Mouse (Mus musculus) left cerebral cortex, adult 9 months (tissue): ENCODE results near the gene Hadhb.
"Not testable (repeated sequence)": the region's sequence is repeated elsewhere in the genome, so short reads cannot be mapped to it uniquely, and the experiment has no call there.

Source experiments
- DNase-seq, 2 experiments: peaks; one replicate each; pipeline ENCODE4 v3.0.0; 2022; ENCODE audit warnings: low spot score in 2 of 2

Hadhb gene

DNA sequence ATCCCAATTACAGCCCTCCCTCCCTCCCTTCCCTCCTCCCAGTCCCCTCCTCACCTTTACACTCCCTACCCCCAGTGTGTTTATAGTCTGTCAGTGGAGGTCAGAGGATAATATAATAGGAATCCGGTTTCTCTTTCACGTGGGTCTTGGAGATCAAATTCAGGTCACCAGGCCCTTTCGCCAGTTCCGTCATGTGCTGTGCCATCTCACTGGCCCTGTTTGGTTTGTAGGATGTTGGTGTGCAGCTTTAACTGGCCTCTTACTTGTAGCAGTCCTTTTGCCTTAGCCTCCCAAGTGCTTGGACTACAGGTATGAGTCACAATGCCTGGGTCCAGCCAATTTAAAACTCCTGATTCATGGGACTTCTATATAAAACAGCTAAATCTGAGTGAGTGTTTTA is 20.8 kb downstream of the Hadhb start:
- DNase-seq: no peak

DNA sequence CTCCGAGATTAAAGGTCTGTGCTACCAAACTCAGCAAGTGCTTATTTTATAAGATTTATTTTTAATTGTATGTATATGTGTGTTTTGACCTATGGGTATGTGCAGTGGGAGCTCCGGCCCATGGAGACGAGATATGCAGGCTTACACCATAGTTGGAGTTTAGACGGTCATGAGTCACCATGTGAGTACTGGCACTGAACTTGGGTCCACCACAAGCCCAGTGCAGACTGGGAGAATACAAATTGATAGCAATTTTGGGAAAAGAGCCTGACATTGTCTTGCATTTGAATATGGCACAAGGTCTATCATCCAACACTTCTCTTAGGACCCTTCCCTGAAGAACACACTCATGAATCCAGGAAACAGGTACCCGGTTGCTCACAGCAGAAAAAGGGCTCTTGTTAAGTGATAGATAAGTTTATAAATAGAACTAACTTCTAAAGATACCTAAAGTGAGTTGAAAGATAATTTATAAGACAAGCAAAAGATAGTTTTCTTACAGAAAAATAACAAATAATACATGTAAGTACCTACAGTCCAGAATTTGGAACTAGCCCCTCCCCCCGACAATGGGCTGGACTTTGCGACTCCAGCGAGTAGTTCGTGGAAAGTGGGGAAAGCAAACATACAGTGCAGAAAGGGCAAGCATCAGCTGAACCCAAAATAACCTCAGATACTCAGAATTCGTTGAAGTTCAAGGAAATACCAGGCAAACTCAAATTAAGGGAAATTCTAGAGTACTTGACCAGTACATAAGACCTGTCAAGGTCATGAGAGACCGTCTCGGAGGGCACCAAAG is 32.8 kb downstream of the Hadhb start:
- DNase-seq: no peak

DNA sequence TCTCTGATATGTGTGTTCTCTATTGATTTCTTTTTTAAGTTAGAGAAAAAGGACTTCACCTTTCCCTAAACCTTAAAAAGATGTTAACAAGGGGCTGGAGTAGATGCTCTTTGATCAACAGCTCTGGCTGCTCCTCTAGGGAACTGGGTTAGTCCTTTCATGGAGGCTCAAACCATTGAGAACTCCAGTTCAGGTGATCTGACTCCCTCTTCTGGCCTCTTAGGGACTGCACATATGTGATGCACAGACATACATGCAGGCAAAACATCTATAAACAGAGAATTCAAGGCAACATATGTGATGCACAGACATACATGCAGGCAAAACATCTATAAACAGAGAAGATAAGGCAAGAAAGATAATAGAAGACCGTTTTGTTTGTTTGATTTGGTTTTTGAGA is 37.4 kb downstream of the Hadhb start:
- DNase-seq: no peak

DNA sequence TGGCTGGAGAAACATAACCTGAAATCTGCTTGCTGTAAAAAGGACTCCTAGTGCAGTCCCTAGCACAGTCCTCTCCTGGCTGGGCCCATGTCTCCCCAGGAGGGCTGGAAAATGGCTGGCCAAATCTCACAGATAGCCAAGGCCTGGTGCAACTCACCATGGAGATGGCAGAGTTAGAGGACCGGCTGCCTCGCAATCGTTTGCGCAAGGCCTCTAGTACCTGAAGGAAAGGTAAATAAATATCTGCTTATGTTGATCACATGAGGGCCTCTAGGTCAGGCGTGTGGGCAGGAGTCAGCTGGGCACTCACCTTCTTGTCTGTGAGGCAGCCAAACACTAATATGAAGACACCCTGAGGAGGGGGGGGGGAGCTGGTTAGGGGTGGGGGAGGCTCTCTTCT is 40.3 kb downstream of the Hadhb start:
- DNase-seq: no peak

DNA sequence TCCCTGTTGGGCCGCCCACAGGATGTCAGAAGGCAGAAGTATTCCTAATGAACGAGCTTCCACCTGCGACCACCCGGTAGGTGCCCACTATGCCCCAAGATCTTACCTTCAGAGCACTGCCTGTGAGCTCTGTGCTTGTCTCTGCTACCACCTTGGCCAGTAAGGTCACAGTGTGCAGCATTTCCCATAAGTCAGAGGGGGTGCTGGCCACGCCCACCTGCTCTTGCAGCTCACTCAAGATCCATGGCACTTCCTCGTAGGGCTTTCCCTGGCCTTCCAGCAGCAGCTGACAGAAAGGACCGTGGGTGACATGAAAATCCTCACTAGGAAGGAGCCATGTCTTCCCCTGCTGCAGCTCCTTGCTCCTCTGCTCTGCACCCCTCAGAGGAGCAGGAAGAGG is 43.2 kb downstream of the Hadhb start:
- DNase-seq: no peak

DNA sequence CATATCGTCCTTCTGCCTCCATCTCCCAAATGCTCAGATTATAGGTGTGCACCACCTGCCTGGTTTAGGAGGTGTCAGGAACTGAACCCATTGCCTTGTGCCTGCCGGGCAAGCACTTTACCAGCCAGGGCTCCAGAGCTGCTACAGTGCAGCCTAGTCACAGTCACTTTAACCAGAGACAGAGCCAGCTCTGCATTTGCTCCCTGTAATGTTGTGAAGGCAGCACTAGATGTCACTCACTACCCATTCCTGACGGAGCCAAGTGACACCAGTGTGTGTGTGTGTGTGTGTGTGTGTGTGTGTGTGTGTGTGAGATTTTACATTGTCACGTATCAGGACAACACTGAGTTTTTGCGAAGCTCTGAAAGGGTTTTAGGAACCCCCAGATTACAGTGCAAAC is 46.5 kb downstream of the Hadhb start:
- peak in 1 of 2 experiments; percentile 34 for DNase-seq

DNA sequence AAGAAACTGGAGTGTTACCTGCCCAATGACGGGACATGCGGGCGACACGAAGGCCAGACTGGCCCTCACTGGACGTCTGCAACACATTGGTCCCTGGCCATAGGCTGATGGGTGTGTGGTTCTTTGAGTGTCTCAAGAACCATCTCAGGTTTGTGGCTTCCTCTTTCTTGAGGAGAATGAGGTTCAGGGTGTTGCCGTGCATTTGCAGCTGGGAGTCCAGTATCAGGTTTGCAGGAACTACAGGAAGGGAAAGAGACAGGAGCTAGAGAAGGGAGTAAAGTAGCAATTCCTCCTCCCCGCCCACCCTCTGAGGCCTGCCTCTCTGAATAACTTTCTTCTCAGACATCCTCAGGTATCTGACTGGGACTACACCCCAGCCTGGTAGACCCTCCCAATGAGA is 47.2 kb downstream of the Hadhb start:
- DNase-seq: no peak

DNA sequence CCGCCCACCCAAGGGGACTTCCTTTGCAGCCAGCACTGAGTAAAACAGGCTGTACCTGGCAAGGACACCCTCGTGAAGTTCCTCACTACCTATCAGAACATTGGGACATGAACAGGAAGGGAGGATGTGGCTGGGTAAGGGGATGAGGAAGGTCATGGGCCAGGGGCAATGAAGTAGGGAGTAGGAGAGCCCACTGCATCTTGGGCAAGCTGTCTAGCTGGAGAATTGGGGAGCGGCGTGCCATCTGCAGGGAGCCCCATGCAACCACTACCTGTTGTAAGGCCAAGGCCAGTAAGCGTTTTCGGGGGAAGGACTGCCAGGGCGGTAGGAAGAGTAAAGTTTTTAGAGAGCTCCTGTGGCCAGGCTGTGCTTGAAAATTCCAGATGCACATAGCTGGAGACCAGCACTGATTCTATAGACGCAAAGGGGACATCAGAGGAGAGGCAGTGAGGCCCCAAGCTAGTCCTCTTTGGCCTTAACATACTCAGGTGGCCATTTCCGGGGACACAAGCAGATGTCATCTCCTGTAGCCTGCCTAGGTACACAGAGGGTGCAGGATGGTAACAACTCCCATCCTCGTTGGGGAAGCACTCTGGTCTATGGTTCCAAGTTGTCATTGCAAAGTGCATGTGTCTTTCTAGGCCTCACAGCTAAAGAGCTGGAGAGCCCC is 48.3 kb downstream of the Hadhb start:
- DNase-seq: no peak

DNA sequence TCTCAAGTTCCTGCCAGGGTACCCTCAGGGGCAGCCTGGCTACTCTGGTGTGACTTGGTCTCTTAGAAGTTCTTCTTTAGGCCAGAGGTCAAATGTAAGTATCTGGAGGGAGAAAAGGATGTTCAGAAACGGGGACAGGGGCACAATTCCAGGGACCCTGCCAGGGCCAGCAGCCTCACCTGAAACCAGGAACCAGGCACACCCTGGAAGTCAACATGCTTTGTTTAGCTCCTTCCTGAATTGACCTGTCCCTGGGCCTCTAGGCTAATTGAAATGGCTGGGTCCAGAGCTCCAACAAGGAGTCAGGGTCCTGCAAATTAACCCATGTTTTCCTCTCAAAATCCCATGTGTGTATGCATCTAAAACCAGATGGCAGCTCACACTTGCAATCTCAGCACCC is 49.4 kb downstream of the Hadhb start:
- DNase-seq: no peak

DNA sequence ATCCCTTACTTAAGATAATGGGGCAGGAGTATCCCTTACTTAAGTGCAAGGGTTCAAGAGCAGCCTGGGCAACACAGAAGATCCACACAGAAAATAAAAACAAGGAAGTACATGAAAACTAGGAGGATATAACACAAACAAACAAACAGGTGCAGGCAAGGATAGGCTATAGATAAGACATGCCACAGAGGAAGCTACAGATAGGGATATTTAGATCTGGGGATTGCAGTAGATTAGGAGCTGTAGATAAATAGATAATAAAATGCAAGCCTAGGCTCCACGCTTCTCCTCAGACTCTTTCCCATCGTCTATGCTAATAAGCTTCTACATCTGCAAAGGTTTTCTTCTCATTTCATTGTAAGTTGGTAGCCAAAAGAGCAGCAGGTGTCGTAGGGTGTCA is 50.0 kb downstream of the Hadhb start:
- DNase-seq: no peak

DNA sequence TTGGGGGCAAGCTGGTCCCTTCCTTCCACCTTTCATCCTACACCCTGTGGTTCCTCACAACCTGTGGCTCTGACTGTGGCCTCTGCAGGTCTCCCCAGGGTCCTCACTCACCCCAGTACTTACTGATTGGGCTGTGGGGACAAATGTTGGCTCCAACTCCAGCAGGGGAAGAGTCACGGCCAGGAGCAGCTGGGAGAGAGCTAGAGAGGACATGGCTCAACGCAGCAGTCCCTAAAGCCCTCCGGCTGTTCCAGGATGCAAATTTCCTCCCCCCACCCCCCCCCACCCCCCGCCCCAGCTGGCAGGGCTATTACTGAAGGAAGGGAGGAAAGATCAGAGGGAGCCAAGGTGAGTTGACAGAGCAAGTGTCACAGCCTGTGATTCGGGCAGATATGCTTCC is 50.4 kb downstream of the Hadhb start, which contains the start of gene Adgrf3:
TSS of gene Adgrf3 (minus strand) at position 230 of the 400 bp plus-strand sequence.
- DNase-seq: no peak

DNA sequence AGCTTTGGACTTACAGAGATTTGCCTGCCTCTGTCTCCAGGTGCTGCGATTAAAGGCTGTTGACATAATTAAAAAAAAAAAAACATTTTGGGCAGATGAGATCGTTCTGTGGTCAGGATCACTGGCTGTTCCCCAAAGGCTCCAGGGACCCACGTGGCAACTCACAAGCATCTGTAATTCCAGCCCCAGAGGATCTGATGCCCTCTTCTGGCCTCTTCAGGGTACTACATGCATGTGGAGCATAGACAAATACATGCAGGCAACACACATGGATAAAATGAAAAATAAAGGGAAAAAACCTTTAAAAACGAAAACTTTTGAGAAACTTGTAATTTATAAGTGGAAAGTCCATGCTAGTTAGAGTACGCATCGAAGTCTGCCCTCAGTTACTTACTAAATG is 52.2 kb downstream of the Hadhb start:
- DNase-seq: no peak

DNA sequence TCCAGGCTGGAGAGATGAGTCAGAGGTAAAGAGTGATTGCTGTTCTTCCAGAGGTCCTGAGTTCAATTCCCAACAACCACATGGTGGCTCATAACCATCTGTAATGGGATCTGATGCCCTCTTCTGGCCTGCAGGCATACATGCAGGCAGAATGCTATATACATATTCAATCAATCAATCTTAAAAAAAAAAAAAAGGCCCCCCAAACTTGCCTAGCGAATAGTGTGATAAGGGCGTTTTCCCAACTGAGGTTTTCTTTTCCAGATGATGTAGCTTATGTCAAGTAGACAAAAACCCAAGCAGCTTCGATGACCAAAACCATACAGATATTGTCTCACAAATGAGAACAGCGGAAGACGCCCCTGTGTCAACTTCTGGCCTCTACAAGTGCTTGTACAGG is 55.7 kb downstream of the Hadhb start:
- DNase-seq: not testable (repeated sequence)

DNA sequence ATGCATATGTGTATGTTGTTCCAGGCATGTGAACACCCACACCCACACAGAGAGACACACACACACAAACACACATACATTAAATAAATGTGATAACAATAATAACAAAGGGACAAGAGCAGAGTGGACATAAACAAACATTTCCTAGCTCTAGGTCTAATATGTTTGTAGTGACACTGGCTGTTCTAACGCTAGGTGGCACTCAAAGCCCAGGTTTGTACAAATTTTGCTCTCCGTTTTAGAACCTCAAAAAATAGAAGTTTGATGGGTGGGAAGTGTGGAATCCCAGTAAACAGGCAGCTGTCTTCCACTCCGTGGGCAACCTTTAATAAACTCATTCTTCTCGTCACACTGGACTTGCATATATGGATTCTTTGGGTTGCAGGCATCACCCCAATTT is 59.8 kb downstream of the Hadhb start:
- peak in 1 of 2 experiments; percentile 67 for DNase-seq

DNA sequence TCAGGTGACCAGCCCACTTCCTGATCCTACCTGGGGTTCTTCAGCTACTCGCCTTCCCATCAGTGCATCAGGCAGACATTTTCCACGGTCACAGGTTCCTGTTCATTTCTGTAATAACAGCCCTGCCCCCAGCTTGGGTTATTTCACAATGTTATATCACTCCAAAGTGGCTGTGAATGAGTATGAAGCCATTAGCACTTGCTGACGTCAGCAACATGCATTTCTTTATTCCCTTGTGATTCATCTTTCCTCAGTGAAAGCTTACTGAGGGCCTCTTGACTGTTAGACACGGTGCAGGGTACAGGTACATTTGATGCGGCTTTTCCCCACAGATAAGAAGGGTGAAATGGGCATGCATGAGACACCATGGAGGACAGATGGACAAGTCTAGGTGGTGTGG is 60.9 kb downstream of the Hadhb start:
- DNase-seq: no peak

DNA sequence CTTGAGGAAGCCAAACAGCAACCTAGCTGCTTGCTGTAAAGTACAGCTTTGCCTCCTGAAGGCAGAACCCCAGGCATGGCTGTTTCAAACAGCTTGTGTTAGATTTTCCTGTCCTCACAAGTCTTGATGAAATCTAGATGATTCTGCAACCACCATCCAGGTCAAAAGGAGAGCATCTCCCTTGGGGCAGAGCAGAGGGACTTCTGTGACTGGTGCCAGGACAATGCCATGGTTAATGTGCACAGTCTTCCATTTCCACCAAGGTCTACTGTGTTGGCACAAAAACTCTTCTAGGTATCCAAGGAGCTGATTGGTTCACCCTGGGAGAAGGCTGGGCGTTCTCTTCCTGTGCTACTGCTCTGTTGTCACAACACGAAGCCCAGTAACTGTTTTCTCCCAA is 64.7 kb downstream of the Hadhb start:
- no peak for DNase-seq

DNA sequence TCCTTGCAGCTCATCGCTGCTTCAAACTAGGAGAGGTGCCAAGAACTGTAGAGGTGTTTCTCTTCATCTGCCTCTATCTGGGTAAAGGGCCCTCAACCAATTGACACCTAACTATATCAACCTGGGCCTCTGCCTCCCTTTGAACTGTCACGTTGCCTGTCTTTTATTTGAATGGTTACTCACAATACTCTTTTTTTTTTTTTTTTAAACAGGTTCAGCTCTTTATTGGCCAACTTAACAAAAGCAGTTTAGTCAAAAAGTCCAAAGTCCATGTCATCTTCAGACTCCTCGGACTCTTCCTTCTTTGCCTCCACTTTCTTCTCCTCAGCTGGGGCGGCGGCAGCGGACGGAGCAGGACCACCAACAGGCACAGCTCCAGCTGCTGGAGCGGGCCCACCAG is 65.6 kb downstream of the Hadhb start:
- DNase-seq: no peak

DNA sequence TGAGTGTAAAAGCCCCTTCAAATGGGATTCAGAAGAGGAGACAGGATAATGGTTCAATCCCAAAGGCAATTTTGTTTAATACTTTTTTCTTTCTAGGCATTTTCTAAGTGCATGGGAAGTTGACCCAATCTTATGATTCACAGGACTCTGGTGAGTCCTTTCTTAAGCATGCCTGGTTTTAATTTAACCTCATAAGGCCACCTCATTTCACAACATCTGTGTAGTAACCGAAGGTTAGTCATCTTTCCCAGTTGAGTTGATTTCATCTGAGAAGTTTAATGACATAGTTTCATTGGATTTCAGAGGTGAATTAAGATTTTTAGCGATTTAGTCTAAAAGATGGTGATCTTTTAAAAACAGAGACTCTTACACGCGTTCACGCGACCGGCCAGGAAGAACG is 67.6 kb downstream of the Hadhb start:
- DNase-seq: no peak

DNA sequence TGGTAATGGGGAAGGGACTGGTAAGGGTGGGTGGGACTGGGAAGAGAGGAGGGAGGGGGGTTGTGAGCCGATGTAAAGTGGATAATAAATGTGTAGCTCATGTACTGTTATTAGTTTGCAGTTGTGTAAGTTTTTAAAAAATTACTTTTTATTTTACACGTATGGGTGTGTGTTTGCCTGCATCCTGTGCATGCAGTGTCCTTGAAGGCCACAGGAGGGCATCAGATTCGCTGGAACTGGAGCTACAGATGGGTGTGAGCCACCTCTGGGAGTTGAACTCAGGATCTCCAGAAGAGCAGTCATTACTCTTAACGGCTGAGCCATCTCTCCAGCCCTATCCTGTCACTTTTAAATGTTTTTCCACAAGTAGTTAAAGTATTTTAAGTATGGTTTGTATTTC is 75.9 kb downstream of the Hadhb start:
- peak in 1 of 2 experiments; percentile 35 for DNase-seq

DNA sequence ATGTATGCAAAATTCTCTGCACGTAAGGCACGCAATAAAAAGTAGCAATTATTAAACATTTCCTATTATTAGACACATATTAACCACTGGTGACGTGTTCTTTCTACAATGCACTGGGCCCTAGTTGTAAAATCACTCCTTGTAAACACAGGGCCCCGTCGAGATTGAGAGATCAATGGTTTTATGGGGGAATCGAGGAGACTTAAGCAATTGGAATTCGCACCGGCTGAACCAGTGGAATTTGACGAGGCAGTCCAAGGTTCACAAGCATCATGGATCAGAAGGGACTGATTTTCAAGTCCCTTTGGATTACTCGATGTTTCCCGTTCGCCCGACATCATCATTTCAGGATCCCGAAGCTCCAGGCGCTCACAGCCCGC is 76.8 kb downstream of the Hadhb start:
- DNase-seq: no peak

DNA sequence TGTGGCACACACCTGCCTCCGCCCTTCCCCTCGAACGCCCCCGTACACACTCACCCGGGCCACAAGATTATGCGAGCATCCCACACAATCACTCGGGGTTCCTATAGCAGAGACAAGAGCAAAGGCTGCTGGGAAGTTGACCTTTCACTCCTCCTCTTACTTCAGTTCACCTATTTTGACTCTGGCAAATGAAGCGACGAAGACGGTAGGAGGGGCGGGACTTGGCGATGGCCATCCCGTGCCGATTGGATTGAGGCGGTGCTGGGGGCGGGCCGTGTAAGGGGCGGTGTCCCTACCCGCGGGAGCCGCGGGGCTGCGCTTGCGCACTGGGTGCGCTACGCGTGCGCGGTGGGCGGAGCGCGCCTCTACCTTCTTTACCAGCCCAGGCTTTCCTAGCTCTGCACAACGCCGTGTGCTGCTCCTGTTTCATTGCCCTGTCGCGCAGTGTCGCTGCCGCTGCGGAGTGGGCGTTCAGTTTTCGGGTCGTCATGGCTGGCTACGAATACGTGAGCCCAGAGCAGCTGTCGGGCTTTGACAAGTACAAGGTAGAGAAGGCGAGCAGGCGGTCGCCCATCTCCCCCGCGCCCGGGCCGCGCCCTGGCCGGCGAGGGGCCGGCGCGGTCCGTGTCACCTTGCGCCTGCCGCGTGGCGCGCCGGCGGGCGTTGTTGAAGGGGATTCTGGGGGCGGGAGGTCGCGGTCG is 77.4 kb downstream of the Hadhb start, which contains the start of gene Selenoi:
TSS of gene Selenoi (plus strand) at position 311 of the 701 bp plus-strand sequence.
- peak; percentile 98 to 99 for DNase-seq

DNA sequence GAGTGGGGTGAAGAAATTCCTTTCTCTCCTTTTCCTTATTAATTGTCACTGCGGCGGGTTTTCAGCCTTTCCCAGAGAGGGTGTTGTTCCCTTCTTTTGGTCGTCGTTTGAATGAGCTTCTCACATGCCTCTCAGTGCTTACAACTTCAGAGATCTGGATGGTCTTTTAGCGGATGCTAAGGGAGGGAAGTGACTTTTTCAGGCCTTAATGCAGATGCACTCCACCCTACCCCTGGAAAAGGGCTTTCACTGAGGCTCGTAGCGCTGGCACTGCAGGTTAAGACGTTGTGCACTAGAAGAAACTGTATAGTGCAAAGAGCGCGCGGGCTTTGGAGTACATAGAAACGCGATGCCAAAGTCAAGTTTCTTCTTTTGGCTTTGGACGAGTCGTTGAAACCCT is 78.0 kb downstream of the Hadhb start:
- no peak for DNase-seq

DNA sequence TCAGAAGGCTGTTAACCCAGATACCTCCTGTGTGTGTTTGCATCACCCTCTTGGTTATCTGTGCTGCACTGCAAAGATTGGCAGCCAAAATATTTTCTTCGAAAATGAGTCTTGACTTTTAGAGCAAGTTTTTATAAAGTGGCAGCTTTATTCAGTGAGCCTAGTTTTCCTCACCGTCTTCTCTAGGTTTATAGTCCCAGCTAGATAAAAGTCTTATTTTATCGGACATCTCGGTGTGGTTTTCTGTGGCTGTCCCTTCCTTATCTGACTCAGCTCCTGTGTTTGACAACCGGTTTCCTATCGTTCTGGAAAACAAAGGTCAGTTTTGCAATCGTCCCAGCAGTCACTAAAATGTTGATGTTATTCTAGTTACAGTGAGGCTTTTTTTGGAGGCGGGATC is 78.9 kb downstream of the Hadhb start:
- DNase-seq: no peak
